Mouse (Mus musculus): ENCODE results near the gene Coq6. TPM values are rescaled to one million over a fixed set of nuclear protein-coding genes. Genes with fewer than 3 reads are reported as not detected.

Gene Coq6
- polyA plus RNA-seq, 1 experiment = 17.5 TPM

GRCm38 (mm10) chr12:84384644-84385081 lies 23.2 kb downstream of the Coq6 start:
- Histone ChIP-seq H3K4me3 (ENCODE audit: extremely low read depth, insufficient read depth, insufficient read length) (no peak overlapping the region), H3K27ac (ENCODE audit: insufficient read depth, low read length) (no peak overlapping the region), H3K4me1 (ENCODE audit: control insufficient read depth, insufficient read depth, insufficient read length) (peaks cover 3% of the 10 kb centered on the region), H3K27me3 (ENCODE audit: control insufficient read depth, insufficient read depth, low read length) (no peaks in the 10 kb centered on the region), H3K36me3 (ENCODE audit: control insufficient read depth, insufficient read depth, low read length) (peaks cover 7% of the 10 kb centered on the region)
- no peak for DNase-seq (ENCODE audit: low read depth in 1 of 2, low spot score in 2 of 2)
- whole genome bisulfite sequencing = 47% methylated on average over 5 of the region's 5 CpGs
- no peak for TF ChIP-seq POLR2A (IDR thresholded peaks at IDR 0.05; ENCODE audit: low read depth, low read length)
- TF ChIP-seq CTCF (IDR thresholded peaks at IDR 0.05; ENCODE audit: extremely low read depth, insufficient read depth, insufficient read length, insufficient replicate concordance) = no peak

DNA sequence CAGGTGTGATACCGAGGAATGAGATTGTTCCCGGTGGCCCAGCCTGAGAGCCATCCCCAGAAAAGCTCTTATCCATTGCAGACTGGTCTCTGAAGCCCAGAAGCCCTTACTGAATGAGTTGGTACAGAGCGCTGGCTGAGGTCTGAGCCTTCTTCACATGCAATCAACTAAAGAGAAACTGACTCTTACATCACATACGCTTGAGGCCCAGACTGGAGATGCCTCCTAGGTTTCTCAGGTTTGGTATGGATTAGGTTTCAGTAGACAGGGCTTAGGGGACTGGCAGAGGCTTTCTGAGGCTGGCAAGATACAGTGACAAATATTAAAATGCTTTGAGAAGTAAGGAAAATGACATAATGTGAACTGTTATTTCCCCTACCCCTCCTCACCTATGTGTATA lies 24.0 kb downstream of the Coq6 start:
- TF ChIP-seq CTCF (IDR thresholded peaks at IDR 0.05; ENCODE audit: extremely low read depth, insufficient read depth, insufficient read length, insufficient replicate concordance) = no peak
- no peak overlapping the region for H3K27ac ChIP-seq (ENCODE audit: insufficient read depth, low read length)
- 92% methylated on average over 4 of the region's 4 CpGs for WGBS

DNA sequence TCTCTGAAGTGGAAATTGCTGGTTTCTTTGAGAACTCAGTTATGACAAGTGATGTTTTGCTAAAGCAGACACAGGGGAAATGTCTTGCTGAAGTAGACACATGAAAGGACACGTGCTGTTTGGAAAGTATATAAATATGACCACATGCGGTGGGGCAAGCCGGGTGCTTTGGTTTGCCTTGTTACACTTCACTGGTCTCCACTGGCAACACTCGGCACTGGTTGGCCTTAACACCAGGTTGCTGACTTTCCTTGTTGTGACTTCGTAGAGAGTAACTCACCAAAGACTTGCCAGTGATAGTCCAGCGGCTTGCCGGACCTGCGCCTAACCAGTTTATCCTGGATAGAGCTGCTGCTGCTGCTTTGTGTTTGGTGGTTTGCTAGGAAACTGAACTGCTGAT lies 26.6 kb downstream of the Coq6 start:
- Histone ChIP-seq H3K27me3 (ENCODE audit: control insufficient read depth, insufficient read depth, low read length) (no peaks in the 10 kb centered on the region), H3K4me3 (ENCODE audit: extremely low read depth, insufficient read depth, insufficient read length) (no peak overlapping the region), H3K27ac (ENCODE audit: insufficient read depth, low read length) (peak overlapping the region; percentile 31), H3K4me1 (ENCODE audit: control insufficient read depth, insufficient read depth, insufficient read length) (peaks cover 3% of the 10 kb centered on the region), H3K36me3 (ENCODE audit: control insufficient read depth, insufficient read depth, low read length) (peaks cover 11% of the 10 kb centered on the region)
- TF ChIP-seq CTCF (IDR thresholded peaks at IDR 0.05; ENCODE audit: extremely low read depth, insufficient read depth, insufficient read length, insufficient replicate concordance) (no peak), POLR2A (IDR thresholded peaks at IDR 0.05; ENCODE audit: low read depth, low read length) (no peak)
- 59% methylated on average over 8 of the region's 8 CpGs for WGBS
- DNase-seq (ENCODE audit: low read depth in 1 of 2, low spot score in 2 of 2) = peak in 1 of 2 experiments; percentile 27

More for the DNA sequence above, 24.0 kb downstream of the Coq6 start:
- Histone ChIP-seq H3K27me3 (ENCODE audit: control insufficient read depth, insufficient read depth, low read length) (no peaks in the 10 kb centered on the region), H3K36me3 (ENCODE audit: control insufficient read depth, insufficient read depth, low read length) (peaks cover 6% of the 10 kb centered on the region), H3K4me3 (ENCODE audit: extremely low read depth, insufficient read depth, insufficient read length) (no peak overlapping the region), H3K4me1 (ENCODE audit: control insufficient read depth, insufficient read depth, insufficient read length) (peaks cover 3% of the 10 kb centered on the region)
- DNase-seq (ENCODE audit: low read depth in 1 of 2, low spot score in 2 of 2) = no peak

DNA sequence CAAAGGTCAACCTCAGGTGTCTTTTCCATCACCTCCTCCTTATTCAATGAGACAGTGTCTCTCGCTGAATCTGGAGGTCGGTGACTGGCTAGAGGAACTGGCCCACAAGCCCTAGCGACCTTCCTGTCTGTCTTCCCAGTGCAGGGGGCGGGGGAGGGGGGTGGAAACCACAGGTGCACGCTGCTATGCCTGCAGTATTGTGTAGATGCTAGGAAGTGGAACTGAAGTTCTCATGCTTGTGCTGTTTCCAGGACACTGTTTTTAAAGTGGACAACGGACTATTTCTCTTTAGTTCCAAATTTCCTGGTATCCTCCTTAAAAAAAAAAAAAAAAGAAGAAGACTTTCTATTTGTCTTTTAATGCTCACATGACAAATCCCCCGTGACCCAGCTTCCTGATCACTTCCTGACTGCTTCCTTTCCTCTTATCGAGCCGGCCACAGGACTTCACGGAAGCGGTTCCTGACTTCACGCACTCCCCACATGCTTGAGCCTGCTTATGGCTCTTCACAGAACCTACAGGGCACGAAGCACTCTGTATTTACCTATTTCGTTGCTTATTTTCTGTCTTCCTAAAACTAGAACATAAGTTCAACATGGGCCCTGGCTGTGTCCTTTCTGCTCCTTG lies 27.4 kb downstream of the Coq6 start:
- no peaks in the 10 kb centered on the region for H3K27me3 ChIP-seq (ENCODE audit: control insufficient read depth, insufficient read depth, low read length)
- H3K27ac ChIP-seq (ENCODE audit: insufficient read depth, low read length) = peak overlapping the region; percentile 52
- peak overlapping the region; percentile 43 for H3K4me3 ChIP-seq (ENCODE audit: extremely low read depth, insufficient read depth, insufficient read length)
- peaks cover 3% of the 10 kb centered on the region for H3K4me1 ChIP-seq (ENCODE audit: control insufficient read depth, insufficient read depth, insufficient read length)
- WGBS = 17% methylated on average over 14 of the region's 14 CpGs
- TF ChIP-seq CTCF (IDR thresholded peaks at IDR 0.05; ENCODE audit: extremely low read depth, insufficient read depth, insufficient read length, insufficient replicate concordance) = no peak
- H3K36me3 ChIP-seq (ENCODE audit: control insufficient read depth, insufficient read depth, low read length) = peaks cover 11% of the 10 kb centered on the region
- DNase-seq (ENCODE audit: low read depth in 1 of 2, low spot score in 2 of 2) = peak; percentile 28 to 52

DNA sequence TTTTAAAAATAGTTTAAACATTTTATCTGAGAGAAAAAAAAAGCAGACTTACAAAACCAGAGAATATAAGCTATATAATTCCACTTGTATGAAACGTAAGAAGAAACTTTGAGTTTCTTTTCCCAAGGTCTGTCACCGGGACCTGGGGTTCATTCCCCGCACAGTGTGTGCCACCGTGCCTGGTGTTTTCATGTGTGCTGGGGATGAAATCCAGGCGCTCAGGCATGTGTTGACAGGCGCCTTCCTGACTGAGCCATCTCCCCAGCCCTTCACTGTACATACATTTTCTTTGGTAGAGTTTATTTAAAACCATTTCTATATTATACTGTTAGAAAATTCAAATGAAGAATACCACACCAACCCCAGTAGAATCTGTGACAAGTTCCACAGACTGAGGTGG lies 28.9 kb downstream of the Coq6 start:
- Histone ChIP-seq H3K4me1 (ENCODE audit: control insufficient read depth, insufficient read depth, insufficient read length) (peaks cover 3% of the 10 kb centered on the region), H3K4me3 (ENCODE audit: extremely low read depth, insufficient read depth, insufficient read length) (no peak overlapping the region), H3K27ac (ENCODE audit: insufficient read depth, low read length) (no peak overlapping the region), H3K27me3 (ENCODE audit: control insufficient read depth, insufficient read depth, low read length) (no peaks in the 10 kb centered on the region), H3K36me3 (ENCODE audit: control insufficient read depth, insufficient read depth, low read length) (peaks cover 12% of the 10 kb centered on the region)
- WGBS = 96% methylated on average over 6 of the region's 6 CpGs
- DNase-seq (ENCODE audit: low read depth in 1 of 2, low spot score in 2 of 2) = no peak
- no peak for TF ChIP-seq POLR2A (IDR thresholded peaks at IDR 0.05; ENCODE audit: low read depth, low read length)
- no peak for TF ChIP-seq CTCF (IDR thresholded peaks at IDR 0.05; ENCODE audit: extremely low read depth, insufficient read depth, insufficient read length, insufficient replicate concordance)

DNA sequence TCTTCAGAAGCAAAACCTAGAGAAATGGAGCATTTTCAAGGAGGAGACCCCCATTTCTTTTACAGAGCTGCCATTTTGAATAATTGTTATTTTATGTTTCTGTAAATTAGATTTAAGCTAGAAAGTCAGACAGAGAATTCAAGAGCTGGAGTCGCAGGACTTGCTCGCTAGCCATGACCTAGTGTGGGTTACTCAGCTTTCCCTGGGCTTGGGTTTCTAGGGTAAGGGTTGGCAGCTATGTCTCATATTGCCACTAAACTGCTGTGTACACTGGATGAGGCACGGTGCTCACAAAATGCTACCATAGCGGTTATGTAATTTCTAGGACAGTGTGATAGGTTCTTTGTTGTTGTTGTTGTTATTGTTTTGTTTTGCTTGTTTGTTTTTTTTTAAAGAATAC lies 31.2 kb downstream of the Coq6 start:
- TF ChIP-seq POLR2A (IDR thresholded peaks at IDR 0.05; ENCODE audit: low read depth, low read length) = no peak
- TF ChIP-seq CTCF (IDR thresholded peaks at IDR 0.05; ENCODE audit: extremely low read depth, insufficient read depth, insufficient read length, insufficient replicate concordance) = no peak
- Histone ChIP-seq H3K4me1 (ENCODE audit: control insufficient read depth, insufficient read depth, insufficient read length) (peaks cover 3% of the 10 kb centered on the region), H3K36me3 (ENCODE audit: control insufficient read depth, insufficient read depth, low read length) (peaks cover 14% of the 10 kb centered on the region), H3K27me3 (ENCODE audit: control insufficient read depth, insufficient read depth, low read length) (no peaks in the 10 kb centered on the region), H3K27ac (ENCODE audit: insufficient read depth, low read length) (no peak overlapping the region), H3K4me3 (ENCODE audit: extremely low read depth, insufficient read depth, insufficient read length) (no peak overlapping the region)
- WGBS = 96% methylated on average over 4 of the region's 4 CpGs
- no peak for DNase-seq (ENCODE audit: low read depth in 1 of 2, low spot score in 2 of 2)

GRCm38 (mm10) chr12:84393847-84394246 lies 32.4 kb downstream of the Coq6 start:
- WGBS = 92% methylated on average over 5 of the region's 5 CpGs
- no peak for TF ChIP-seq POLR2A (IDR thresholded peaks at IDR 0.05; ENCODE audit: low read depth, low read length)
- no peak for TF ChIP-seq CTCF (IDR thresholded peaks at IDR 0.05; ENCODE audit: extremely low read depth, insufficient read depth, insufficient read length, insufficient replicate concordance)
- Histone ChIP-seq H3K4me1 (ENCODE audit: control insufficient read depth, insufficient read depth, insufficient read length) (no peaks in the 10 kb centered on the region), H3K4me3 (ENCODE audit: extremely low read depth, insufficient read depth, insufficient read length) (no peak overlapping the region), H3K27ac (ENCODE audit: insufficient read depth, low read length) (no peak overlapping the region), H3K36me3 (ENCODE audit: control insufficient read depth, insufficient read depth, low read length) (peaks cover 14% of the 10 kb centered on the region), H3K27me3 (ENCODE audit: control insufficient read depth, insufficient read depth, low read length) (no peaks in the 10 kb centered on the region)
- no peak for DNase-seq (ENCODE audit: low read depth in 1 of 2, low spot score in 2 of 2)

All from spleen, adult 2 months (tissue).